Mouse (Mus musculus): Measurements from ENCODE around the gene Gm15737. TPM values are rescaled to one million over a fixed set of nuclear protein-coding genes. Genes with fewer than 3 reads are reported as not detected.
A peak's percentile ranks its signal among the peaks of the same experiment; 100 is the strongest.

Gm15737 gene
- polyA plus RNA-seq, 1 experiment from 2014 or later: 0.10 TPM

DNA sequence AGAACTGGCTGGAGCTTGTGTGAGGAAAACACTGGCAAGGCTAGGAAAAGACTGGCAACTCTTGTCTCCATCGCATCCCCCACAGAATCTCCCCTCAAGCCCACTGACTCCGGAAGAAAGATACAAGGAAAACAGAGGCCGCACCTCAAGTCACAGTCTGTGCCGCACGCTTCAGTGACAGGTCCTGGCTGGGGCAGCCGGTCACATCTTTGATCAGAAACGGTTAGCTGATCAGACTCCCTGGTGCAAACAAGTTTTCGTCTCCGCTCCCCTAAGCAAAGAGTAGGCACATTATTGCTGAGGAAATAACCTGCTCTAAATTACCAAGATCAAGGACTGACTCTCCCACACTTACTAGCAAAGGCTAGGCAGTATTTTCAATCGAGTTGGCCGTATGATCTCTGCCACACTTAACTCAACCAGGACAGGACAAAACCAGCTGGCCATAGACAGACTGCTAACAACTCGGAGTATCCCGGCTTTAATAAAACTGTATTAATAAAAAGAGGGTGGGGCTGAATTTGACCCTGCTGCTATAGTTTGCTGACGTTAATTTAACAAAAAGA lies 10.6 kb downstream of the Gm15737 start:
- 86% methylated on average over 14 of the region's 14 CpGs for WGBS
- Histone ChIP-seq H3K9me3 (no peaks in the 10 kb centered on the region), H3K27ac (no peak overlapping the region), H3K4me3 (no peak overlapping the region), H3K27me3 (ENCODE audit: insufficient read depth, poor library complexity, severe bottlenecking) (no peaks in the 10 kb centered on the region), H3K36me3 (peaks cover 77% of the 10 kb centered on the region), H3K4me1 (peaks cover 19% of the 10 kb centered on the region)
- DNase-seq (ENCODE audit: low spot score): no peak

DNA sequence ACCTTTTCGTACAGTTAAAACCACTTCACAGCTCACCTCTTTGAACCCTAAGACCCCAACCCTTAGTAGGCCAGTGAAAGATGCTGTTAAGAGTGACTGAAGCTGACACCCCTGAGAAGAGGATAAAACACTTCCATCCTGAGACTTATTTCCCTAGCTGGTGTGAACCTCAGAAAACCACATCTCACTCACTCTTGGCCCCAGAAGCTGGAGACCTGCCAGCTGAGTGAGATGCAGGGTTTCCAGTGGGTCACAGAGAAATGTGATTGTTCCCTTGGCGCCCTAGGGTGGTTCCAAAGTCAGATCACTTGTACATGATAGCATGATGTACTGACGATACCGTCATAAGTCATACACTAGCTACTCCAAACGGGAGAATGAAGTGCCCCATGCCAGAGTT lies 13.3 kb downstream of the Gm15737 start:
- 85% methylated on average over 5 of the region's 5 CpGs for WGBS
- Histone ChIP-seq H3K9me3 (no peaks in the 10 kb centered on the region), H3K4me3 (no peak overlapping the region), H3K27ac (no peak overlapping the region), H3K27me3 (ENCODE audit: insufficient read depth, poor library complexity, severe bottlenecking) (no peaks in the 10 kb centered on the region), H3K36me3 (peaks cover 89% of the 10 kb centered on the region), H3K4me1 (peaks cover 9% of the 10 kb centered on the region)
- no peak for DNase-seq (ENCODE audit: low spot score)

DNA sequence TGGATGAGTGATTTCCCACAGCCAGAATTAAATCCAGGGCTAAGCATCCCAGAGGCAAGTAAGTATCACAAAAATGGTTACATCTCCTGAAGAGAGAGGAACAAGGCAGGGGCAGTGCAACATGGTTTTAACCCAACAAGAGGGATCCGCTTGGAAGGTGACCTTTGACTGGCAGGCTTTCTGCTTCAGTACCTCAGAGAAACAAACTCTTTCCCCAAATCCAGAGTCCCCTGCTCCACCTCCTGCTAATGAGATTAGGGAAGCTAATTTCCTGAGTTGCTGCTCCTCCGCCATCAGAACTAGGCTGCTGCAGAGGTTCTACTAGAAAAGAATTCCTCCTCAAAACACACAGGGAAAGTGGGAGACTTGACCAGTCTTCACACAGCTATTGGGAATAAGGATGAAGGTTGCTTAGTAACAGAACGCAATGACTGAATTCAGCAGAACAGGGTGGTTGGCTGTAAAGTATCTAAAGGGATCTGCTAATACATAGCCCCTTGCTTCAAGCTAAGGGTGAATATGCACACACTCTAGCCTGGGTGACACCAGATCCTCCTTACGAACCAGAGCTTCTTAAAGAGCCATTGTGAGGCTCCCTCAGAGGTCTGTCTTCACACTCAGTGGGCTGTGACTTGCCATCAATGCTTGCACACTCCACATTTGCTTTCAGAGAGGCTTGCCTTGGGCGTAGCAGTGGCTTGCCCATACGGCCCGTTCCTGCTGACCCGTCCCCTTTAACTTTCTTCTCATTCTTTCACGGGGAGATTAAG lies 14.2 kb downstream of the Gm15737 start:
- 52% methylated on average over 9 of the region's 9 CpGs for WGBS
- H3K4me3 ChIP-seq: no peak overlapping the region
- no peaks in the 10 kb centered on the region for H3K9me3 ChIP-seq
- H3K27ac ChIP-seq: peak overlapping the region; percentile 42; the same call in 1 of the 2 replicates
- H3K36me3 ChIP-seq: peaks cover 87% of the 10 kb centered on the region
- H3K4me1 ChIP-seq: peaks cover 9% of the 10 kb centered on the region
- no peak for DNase-seq (ENCODE audit: low spot score)
- H3K27me3 ChIP-seq (ENCODE audit: insufficient read depth, poor library complexity, severe bottlenecking): no peaks in the 10 kb centered on the region

DNA sequence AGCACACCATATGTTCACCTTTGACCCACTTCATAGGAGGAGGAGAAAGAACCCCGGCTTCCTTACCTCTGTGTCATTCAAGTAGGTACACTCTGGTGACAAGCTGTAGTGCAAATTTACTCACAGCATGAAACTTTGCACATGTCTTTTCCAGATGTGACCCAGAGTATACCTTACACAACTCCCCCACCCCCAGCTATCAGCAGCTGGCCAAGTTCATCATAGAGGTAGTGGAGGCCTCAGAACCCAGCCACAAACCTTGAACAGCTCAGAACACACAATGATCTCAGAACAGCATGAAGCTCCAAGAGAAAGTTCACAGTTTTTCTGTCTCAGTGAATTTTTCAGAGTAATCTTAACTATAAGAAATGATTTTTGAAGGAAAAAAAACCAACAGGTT lies 22.4 kb downstream of the Gm15737 start:
- H3K4me1 ChIP-seq: peaks cover 18% of the 10 kb centered on the region
- H3K9me3 ChIP-seq: no peaks in the 10 kb centered on the region
- H3K4me3 ChIP-seq: no peak overlapping the region
- H3K27me3 ChIP-seq (ENCODE audit: insufficient read depth, poor library complexity, severe bottlenecking): no peaks in the 10 kb centered on the region
- 84% methylated on average over 1 of the region's 1 CpGs for WGBS
- peaks cover 75% of the 10 kb centered on the region for H3K36me3 ChIP-seq
- no peak for DNase-seq (ENCODE audit: low spot score)
- H3K27ac ChIP-seq: no peak overlapping the region

DNA sequence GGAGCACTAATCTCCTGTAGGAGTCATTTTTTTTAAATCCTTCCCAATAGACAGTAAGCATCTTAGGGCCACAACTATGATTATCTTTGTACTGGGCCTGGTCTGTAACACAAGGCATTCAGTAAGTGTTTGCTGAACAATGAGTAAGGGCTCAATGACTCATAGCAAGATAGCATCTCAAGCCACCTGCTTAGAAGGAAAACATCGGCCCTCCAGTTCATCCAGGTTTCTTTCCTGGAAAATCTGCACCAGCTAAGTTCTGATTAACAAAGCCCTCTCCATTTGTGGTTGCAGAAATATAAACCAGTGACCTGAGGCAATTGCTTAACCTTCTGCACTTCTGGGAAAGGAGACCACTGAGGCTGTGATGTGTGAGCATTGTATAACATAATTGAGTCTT lies 34.9 kb downstream of the Gm15737 start:
- Histone ChIP-seq H3K36me3 (peaks cover 73% of the 10 kb centered on the region), H3K9me3 (no peaks in the 10 kb centered on the region), H3K4me1 (peaks cover 24% of the 10 kb centered on the region), H3K4me3 (no peak overlapping the region), H3K27me3 (ENCODE audit: insufficient read depth, poor library complexity, severe bottlenecking) (no peaks in the 10 kb centered on the region), H3K27ac (no peak overlapping the region)
- DNase-seq (ENCODE audit: low spot score): no peak
- 58% methylated on average over 1 of the region's 1 CpGs for WGBS

DNA sequence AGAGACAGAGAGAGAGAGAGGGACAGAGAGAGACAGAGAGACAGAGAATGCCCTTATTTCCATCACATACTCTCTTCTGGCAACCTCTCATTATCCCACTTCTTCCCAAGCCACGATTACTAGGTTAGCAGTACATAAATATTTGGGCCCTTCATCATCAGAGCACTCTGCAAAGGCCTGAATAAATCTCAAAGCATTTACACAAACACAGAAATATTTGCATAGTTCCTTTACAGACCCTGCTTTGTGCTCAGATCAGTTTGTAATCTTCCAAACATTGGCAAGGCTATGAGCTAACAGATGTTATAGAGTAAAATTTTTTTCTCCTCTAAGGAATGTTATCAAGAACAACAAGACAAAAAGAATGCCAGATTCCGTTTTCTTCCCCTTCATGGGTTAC lies 35.3 kb downstream of the Gm15737 start:
- Histone ChIP-seq H3K27ac (no peak overlapping the region), H3K36me3 (peaks cover 72% of the 10 kb centered on the region), H3K4me3 (no peak overlapping the region), H3K27me3 (ENCODE audit: insufficient read depth, poor library complexity, severe bottlenecking) (no peaks in the 10 kb centered on the region), H3K4me1 (peaks cover 29% of the 10 kb centered on the region), H3K9me3 (no peaks in the 10 kb centered on the region)
- WGBS: 48% methylated on average over 2 of the region's 2 CpGs
- no peak for DNase-seq (ENCODE audit: low spot score)

- peaks cover 33% of the 10 kb centered on the region for H3K4me1 ChIP-seq
- H3K27ac ChIP-seq: peak overlapping the region; percentile 72; the same call in 1 of the 2 replicates
- H3K9me3 ChIP-seq: no peaks in the 10 kb centered on the region
- H3K27me3 ChIP-seq (ENCODE audit: insufficient read depth, poor library complexity, severe bottlenecking): no peaks in the 10 kb centered on the region
- no peak for DNase-seq (ENCODE audit: low spot score)
- H3K36me3 ChIP-seq: peaks cover 64% of the 10 kb centered on the region
- 9% methylated on average over 5 of the region's 5 CpGs for WGBS
- H3K4me3 ChIP-seq: no peak overlapping the region
Observed at GRCm38 (mm10) chr6:92905922-92906321, 36.8 kb downstream of the Gm15737 start.

DNA sequence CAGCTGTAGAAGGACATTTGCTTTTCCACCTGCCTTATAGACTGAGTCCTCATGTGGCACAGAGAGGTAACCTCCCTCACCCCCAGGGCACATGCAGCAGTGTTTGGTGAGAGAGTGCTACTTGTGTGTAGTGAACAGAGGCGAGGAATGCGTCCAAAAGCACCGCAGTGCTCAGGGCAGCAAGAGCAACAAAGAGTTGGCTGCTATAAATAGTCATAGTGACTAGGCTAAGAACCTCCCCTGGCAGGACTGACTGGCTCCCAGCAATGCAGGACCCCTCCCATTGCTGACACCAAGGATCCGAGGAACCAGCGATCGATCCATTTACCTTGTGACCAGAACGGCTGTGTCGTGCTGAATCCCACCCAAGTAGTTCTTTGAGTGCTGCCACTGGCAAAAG lies 40.2 kb downstream of the Gm15737 start:
- Histone ChIP-seq H3K9me3 (no peaks in the 10 kb centered on the region), H3K36me3 (peaks cover 40% of the 10 kb centered on the region; the same call in 1 of the 2 replicates), H3K27me3 (ENCODE audit: insufficient read depth, poor library complexity, severe bottlenecking) (no peaks in the 10 kb centered on the region), H3K4me1 (peaks cover 33% of the 10 kb centered on the region), H3K27ac (peak overlapping the region; percentile 59; the same call in 1 of the 2 replicates), H3K4me3 (peak overlapping the region; percentile 33; the same call in 1 of the 2 replicates)
- no peak for DNase-seq (ENCODE audit: low spot score)
- 38% methylated on average over 8 of the region's 8 CpGs for WGBS

DNA sequence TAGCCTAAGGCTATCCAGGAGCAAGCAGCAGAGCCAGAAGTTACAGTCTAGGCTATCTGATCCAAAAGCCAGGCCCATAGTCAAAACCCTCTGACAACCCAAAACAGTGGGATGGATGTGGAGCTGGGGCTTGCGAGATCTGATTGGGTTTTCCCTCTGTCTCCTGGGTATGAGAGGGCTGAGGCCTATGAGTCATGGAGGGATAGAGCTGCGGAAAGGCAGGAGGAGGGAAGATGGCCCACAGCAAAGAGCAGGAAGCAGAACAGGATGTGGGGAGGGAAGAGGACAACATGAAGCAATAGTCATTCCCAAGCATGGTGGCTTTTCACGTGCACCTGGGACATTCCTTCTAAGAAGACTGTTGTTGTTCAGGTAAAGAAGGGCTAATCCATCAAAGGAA lies 41.5 kb downstream of the Gm15737 start:
- WGBS: 58% methylated on average over 3 of the region's 3 CpGs
- Histone ChIP-seq H3K4me1 (peaks cover 26% of the 10 kb centered on the region), H3K27ac (peak overlapping the region; percentile 59)

GRCm38 (mm10) chr6:92920938-92921689 lies 52.0 kb downstream of the Gm15737 start:
- Histone ChIP-seq H3K27me3 (ENCODE audit: insufficient read depth, poor library complexity, severe bottlenecking) (no peaks in the 10 kb centered on the region), H3K4me1 (peaks cover 31% of the 10 kb centered on the region), H3K36me3 (0 out of 2 replicates have a peak, but pooled peaks cover 3% of the 10 kb centered on the region), H3K4me3 (no peak overlapping the region), H3K9me3 (no peaks in the 10 kb centered on the region), H3K27ac (0 out of 2 replicates have a peak overlapping the region, but pooled peaks have one; percentile 22)
- 61% methylated on average over 10 of the region's 10 CpGs for whole genome bisulfite sequencing
- DNase-seq (ENCODE audit: low spot score): no peak

More for the DNA sequence above, 41.5 kb downstream of the Gm15737 start:
- no peak for DNase-seq (ENCODE audit: low spot score)
- Histone ChIP-seq H3K4me3 (no peak overlapping the region), H3K36me3 (peaks cover 29% of the 10 kb centered on the region; the same call in 1 of the 2 replicates), H3K27me3 (ENCODE audit: insufficient read depth, poor library complexity, severe bottlenecking) (no peaks in the 10 kb centered on the region), H3K9me3 (no peaks in the 10 kb centered on the region)

GRCm38 (mm10) chr6:92921843-92922242 lies 52.7 kb downstream of the Gm15737 start:
- no peaks in the 10 kb centered on the region for H3K9me3 ChIP-seq
- no peaks in the 10 kb centered on the region for H3K27me3 ChIP-seq (ENCODE audit: insufficient read depth, poor library complexity, severe bottlenecking)
- H3K4me1 ChIP-seq: peaks cover 38% of the 10 kb centered on the region
- no peak overlapping the region for H3K4me3 ChIP-seq
- DNase-seq (ENCODE audit: low spot score): no peak
- 32% methylated on average over 4 of the region's 4 CpGs for WGBS
- peak overlapping the region; percentile 56; the same call in 1 of the 2 replicates for H3K27ac ChIP-seq
- H3K36me3 ChIP-seq: peaks cover 10% of the 10 kb centered on the region; the same call in 1 of the 2 replicates

DNA sequence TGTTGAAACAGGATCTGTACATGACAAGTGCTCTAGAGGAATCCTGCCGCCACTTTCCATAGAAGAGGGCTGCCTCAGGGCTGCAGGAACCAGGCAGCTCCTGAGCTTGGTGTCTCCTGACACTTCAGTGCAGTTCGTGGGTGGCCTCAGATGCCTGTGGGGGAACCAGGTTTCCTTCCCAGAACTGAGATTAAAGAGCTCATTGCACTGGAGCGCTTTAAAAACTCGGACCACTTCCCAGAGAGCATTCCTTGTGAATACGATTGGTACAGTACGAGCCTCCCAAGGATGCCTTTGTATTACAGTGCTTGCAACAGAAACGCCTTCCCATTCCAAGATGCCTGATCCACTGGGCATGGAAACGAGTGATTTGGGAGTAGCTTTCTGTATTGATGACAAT lies 55.4 kb downstream of the Gm15737 start:
- H3K4me3 ChIP-seq: peak overlapping the region; percentile 9; the same call in 1 of the 2 replicates
- peaks cover 16% of the 10 kb centered on the region; the same call in 1 of the 2 replicates for H3K36me3 ChIP-seq
- no peaks in the 10 kb centered on the region for H3K27me3 ChIP-seq (ENCODE audit: insufficient read depth, poor library complexity, severe bottlenecking)
- H3K4me1 ChIP-seq: peaks cover 38% of the 10 kb centered on the region
- WGBS: 45% methylated on average over 8 of the region's 8 CpGs
- H3K27ac ChIP-seq: peak overlapping the region; percentile 13; the same call in 1 of the 2 replicates
- DNase-seq (ENCODE audit: low spot score): no peak
- no peaks in the 10 kb centered on the region for H3K9me3 ChIP-seq

- WGBS: 81% methylated on average over 5 of the region's 5 CpGs
- no peaks in the 10 kb centered on the region for H3K9me3 ChIP-seq
- H3K27ac ChIP-seq: no peak overlapping the region
- DNase-seq (ENCODE audit: low spot score): no peak
- no peak overlapping the region for H3K4me3 ChIP-seq
- H3K4me1 ChIP-seq: peaks cover 17% of the 10 kb centered on the region
- H3K36me3 ChIP-seq: peaks cover 41% of the 10 kb centered on the region
- H3K27me3 ChIP-seq (ENCODE audit: insufficient read depth, poor library complexity, severe bottlenecking): no peaks in the 10 kb centered on the region
Observed at GRCm38 (mm10) chr6:92928261-92928660, 59.1 kb downstream of the Gm15737 start.
